Mouse (Mus musculus): ENCODE measurements around the gene Fxyd4.

Fxyd4 gene

DNA sequence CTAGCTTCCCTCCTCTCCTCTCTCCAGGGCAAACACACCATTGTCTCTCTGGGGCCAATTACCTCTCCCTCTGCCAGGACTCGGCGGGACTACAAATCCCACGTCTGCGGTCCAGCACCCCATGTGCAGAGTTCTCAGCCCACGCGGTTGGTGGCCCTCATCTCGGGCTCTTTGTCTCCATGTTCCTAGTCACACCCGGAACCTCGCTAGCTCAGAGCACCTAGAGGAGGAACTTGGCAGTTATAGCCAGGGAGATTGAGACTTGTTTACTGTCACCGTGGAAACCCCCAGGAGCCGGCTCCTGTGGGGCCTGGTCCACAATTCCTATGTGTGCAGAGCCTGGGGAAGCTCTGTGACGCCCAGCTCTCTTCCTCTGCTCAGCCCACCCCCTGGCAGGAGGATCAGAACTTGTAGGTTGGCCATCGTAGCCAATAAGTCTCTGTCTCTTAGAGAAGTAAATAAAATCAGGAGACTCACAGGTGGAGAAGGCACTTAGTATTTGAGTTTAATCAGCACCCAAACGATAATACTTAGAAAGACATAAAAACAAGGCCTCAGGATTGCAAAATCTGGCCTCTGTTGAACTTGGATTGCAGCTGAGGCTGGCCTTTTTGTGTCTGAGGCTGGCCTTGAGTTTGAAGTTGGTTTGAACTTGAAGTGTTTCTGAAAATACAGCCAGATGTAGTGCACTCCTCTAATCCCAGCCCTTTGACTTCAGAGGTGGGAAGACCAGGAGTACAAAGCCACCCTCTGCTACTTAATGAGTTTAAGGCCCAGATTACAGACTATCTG is 45.9 kb downstream of the Fxyd4 start:
- no peak for DNase-seq (ENCODE audit: low spot score in 2 of 2)

DNA sequence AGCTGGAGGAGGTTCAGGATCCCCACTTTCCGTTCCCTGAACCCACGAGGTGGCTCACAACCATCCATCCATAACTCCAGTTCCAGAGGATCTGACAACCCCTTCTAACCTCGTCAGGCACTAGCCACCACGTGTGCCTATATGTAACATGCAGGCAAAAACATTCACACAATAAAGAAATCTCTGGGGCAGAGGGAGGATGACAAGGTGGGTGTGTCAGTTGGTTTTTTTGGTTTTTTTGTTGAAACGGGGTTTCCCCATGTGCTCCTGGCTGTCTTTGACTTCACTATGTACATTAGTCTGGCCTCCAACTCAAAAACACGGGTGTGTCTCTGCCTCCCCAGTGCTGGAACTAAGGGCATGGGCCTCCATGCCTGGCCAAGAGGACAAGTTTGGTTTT is 47.2 kb downstream of the Fxyd4 start:
- no peak for DNase-seq (ENCODE audit: low spot score in 2 of 2)

- no peak for DNase-seq (ENCODE audit: low spot score in 2 of 2)
Observed at GRCm38 (mm10) chr6:117888642-117889096, 48.8 kb downstream of the Fxyd4 start.

DNA sequence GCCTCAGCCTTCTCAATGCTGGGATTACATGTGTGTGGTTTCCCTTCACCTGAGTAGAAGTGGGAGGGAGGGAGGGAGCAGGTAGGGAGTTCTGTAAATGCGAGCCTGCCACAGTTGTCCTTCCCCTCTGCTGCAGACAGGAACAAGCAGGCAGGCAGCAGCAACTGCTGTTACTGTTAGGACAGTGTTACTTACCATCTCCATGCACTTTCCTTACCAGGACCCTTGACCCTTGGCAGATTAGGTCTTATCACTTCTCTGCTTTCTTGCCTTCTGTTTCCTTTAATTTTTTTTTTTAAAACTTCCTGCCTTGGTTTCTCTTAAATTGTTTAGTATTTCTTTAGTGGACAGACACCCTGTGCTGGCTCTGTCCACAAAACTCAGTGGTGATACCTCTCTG is 49.5 kb downstream of the Fxyd4 start:
- DNase-seq (ENCODE audit: low spot score in 2 of 2) = no peak

GRCm38 (mm10) chr6:117885943-117886342 is 51.5 kb downstream of the Fxyd4 start:
- no peak for DNase-seq (ENCODE audit: low spot score in 2 of 2)

Data from thymus, postnatal 10 days (tissue).